Mouse (Mus musculus): ENCODE data around the gene LTO1.
A peak's percentile ranks its signal among the peaks of the same experiment; 100 is the strongest.

LTO1 gene

DNA sequence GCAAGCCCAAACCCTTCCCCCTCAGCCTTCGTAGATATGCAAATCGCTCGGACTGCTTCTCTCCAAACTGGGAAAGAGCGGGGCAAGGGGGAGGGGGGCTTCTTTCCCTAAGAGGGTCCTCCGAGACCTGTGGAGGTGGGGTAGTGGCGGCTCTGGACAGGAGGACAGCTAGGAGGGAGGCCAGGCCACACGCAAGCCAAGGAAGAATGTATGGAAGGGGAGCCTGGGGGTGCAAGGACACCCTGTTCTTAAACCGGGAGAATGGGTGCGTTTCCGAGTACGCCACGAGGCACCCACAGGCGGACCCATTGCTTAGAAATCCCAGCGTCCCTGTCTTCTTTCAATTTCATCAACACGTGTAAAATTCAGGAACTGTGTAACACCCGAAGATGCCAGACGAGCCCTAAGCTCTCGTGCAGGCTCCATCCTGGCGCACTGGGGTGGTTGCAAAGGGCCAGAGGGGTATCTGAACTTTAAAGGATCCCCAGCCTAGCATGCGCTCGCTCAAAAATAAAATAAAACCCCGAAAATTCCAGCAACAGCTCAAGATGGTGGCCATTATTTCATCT, 25.2 kb downstream of the LTO1 start:
- DNase-seq (ENCODE audit: low spot score): no peak

GRCm38 (mm10) chr7:144940585-144940984, 25.7 kb downstream of the LTO1 start:
- DNase-seq (ENCODE audit: low spot score): no peak

GRCm38 (mm10) chr7:144941242-144941831, 26.4 kb downstream of the LTO1 start:
- DNase-seq (ENCODE audit: low spot score): no peak

- no peak for DNase-seq (ENCODE audit: low spot score)
These were observed 27.3 kb downstream of the LTO1 start for GRCm38 (mm10) chr7:144942071-144942743.

DNA sequence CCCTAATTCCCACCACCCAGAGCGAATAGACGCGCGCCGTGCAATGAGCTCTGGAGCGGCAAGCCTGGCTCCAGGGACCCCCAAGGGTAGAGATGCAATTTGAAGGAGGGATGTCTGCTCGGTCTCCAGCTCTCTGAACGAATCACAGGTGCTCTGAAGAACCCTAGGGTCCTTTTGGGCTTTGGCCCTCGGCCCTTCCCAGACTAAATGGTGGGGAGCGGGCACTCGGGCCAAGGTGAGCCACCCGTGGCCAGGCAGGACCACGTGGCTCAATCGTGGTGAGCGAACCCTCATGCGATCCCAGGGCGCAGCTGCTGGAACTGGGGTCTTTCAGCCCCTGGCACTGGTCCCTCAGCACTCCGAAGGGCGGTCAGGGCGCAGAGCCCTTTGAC, 27.8 kb downstream of the LTO1 start:
- DNase-seq (ENCODE audit: low spot score): no peak

- no peak for DNase-seq (ENCODE audit: low spot score)
These were observed 28.4 kb downstream of the LTO1 start for GRCm38 (mm10) chr7:144943254-144943653.

DNA sequence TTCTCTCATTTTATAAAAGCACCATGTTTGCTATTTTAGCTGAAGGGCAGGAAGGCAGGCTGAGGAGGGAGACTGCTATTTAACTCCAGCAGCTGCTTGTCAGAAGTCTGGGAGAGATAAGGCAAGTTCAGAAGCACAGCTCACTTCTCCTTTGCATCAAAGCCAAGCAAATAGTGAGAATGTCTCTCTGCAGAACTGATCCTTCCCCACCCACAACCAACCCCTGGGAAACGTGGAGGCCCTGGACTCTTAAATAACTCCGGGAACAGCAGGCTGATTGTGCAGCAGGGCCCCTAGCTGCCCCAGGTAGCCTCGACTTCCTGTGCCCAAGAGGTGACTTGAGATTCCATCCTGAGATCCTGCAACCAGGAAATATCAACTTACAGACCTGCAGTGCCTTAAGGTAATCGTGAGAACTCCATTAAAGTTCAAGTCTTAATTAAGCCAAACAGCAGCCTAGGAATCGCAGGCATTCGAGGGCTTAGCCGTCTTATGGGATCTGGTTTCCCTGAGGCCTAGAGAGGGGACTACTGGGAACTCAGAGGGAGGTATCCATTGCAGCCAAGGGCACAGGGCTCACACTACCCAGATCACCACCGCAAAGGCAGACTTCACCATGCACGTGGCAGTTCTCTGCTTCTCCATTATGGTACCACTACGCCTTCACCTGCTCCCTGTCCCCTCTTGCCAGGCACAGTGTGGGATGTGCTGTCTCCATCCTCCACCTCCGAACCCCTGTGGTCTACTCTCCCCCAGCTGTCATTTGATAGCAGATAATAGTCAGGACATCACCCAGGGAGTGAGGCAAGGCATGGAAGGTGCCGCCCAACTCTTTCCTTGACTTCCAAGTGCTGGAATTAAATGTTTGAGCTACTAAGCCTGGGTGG, 43.9 kb downstream of the LTO1 start:
- no peak for DNase-seq (ENCODE audit: low spot score)

GRCm38 (mm10) chr7:144963911-144964310, 49.0 kb downstream of the LTO1 start:
- DNase-seq (ENCODE audit: low spot score): no peak

- no peak for DNase-seq (ENCODE audit: low spot score)
These were observed 49.4 kb downstream of the LTO1 start for GRCm38 (mm10) chr7:144964316-144964715.

DNA sequence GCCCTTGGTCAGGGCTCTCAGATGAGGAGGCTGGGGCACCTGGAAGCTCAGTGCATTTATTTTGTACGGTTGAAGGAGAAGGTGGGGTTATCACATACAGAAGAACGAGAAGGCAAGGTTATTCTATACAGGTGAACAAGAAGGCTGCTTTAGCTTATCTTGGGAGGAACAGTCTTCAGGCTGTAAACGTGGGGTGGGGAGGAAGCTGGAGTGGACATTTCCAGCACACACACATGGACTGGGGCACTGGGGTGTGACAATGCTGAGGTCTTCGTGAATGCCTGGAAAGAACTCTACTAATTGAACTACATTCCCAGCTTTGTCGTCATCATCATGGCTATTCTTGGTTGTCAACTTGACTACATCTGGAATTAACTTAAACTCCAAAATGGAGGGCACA, 51.0 kb downstream of the LTO1 start:
- DNase-seq (ENCODE audit: low spot score): no peak

GRCm38 (mm10) chr7:144970997-144971768, 56.3 kb downstream of the LTO1 start:
- no peak for DNase-seq (ENCODE audit: low spot score)

- no peak for DNase-seq (ENCODE audit: low spot score)
These were observed 56.9 kb downstream of the LTO1 start for GRCm38 (mm10) chr7:144971769-144972168.

GRCm38 (mm10) chr7:144973461-144973860, 58.6 kb downstream of the LTO1 start:
- no peak for DNase-seq (ENCODE audit: low spot score)

GRCm38 (mm10) chr7:144977121-144977520, 62.2 kb downstream of the LTO1 start:
- no peak for DNase-seq (ENCODE audit: low spot score)

DNA sequence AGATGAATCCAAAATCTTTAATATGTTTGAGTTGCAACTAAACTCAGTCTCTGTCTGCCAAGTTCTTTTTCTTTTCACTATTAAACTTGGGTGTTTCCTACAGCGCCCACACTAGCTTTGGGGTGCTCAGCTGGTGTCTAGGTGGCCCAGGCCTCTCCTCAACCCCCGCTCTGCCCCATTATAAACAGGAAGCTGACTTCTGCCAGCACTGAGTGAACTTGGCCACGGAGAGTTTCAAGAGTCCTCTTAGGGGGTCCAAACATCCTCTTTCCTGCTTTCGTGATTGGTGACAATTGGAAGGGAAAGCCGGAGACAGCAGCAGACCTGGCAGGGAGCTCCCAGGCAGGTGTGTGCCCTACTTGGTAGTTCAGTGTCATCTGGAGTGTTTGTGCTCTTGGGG, 64.9 kb downstream of the LTO1 start:
- DNase-seq (ENCODE audit: low spot score): peak; percentile 24
